Mouse (Mus musculus) cerebellum, adult 2 months (tissue): Measurements from ENCODE around the gene Snai3.

Experiments
- CTCF ChIP-seq: fragments of 200-500 bp; IDR thresholded peaks from 2 replicates; pipeline ENCODE4 v1.5.1; 2011; ENCODE audit warnings: low read depth, mild to moderate bottlenecking, control low read depth, low read length, moderate library complexity, borderline replicate concordance; ENCODE audit not compliant: insufficient read depth
- POLR2A ChIP-seq: fragments of 200-500 bp; IDR thresholded peaks from 2 replicates; pipeline ENCODE4 v1.6.1; 2011; ENCODE audit warnings: low read length, control low read depth, borderline replicate concordance; ENCODE audit not compliant: insufficient read depth

DNA sequence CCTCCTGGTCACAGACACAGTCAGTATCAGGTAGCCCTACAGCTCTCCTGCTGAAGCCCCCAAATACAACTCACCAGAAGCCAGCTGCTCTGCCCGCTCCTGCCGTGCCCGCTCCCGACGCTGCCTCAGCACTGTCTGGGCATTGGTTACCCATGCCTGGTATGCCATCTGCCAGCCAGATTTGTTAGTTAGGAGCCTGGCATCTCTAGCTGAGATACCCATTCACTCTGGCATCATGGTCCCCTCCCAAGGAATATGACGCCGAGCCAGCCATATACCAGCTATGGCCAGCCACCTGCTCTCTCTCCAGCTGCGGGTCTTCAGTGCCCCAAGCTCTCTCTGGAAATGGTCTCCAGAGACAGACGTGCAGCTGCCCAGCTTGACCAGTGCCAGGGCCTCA is 27.9 kb upstream of the Snai3 start:
- TF ChIP-seq POLR2A (no peak), CTCF (no peak)
